ENCODE assay signal across 13 mouse cellular contexts in genomic region chr5:75070132-75070531, GRCm38 (mm10). TPM values are rescaled to one million over a fixed set of nuclear protein-coding genes. Genes with fewer than 3 reads are reported as not detected.
DNase-seq lines count a peak whose midpoint lies in the region; ATAC-seq lines count a peak whose summit lies in the region.
"Had no signal": no experiment of that assay in that cellular context is flagged by ENCODE, and none has a peak within 500 bp of the region (broad histone marks: within the 10 kb centered on the region; RNA-seq: fewer than 3 reads in every experiment).

No protein-coding gene starts in this region.

- DNase-seq in ES-CJ7 (ENCODE audit: low read depth, low spot score) (peak; percentile 64), R1 (ENCODE audit: low read depth, low spot score) (peak; percentile 48)
- DNase-seq in forebrain, embryonic 11.5 days (ENCODE audit: low spot score): peak; percentile 76
- DNase-seq in kidney, postnatal 4 days: no peak
- no peak for DNase-seq in cerebellum, postnatal 25 days
- no peak for DNase-seq in lung, postnatal 14 days
- DNase-seq: adrenal gland, adult 8-10 months; cerebellum, adult 11 months; gastrocnemius, postnatal 36 days had no signal

- H3K36me3 ChIP-seq in forebrain, embryonic 11.5 days (ENCODE audit: control insufficient read depth, insufficient read depth, low read length): no peaks in the 10 kb centered on the region
- H3K36me3 ChIP-seq in limb, embryonic 13.5 days: no peaks in the 10 kb centered on the region
- H3K36me3 ChIP-seq: liver, embryonic 12.5 days had no signal

- peaks cover 26% of the 10 kb centered on the region for H3K4me1 ChIP-seq in forebrain, embryonic 11.5 days (replicated peaks; ENCODE audit: control insufficient read depth, insufficient read depth, low read length)
- peaks cover 28% of the 10 kb centered on the region for H3K4me1 ChIP-seq in limb, embryonic 13.5 days
- H3K4me1 ChIP-seq: liver, embryonic 12.5 days had no signal

- under 1% methylated on average over 13 of the region's 13 CpGs for WGBS in forebrain, embryonic 11.5 days
- WGBS in limb, embryonic 13.5 days: under 1% methylated on average over 13 of the region's 13 CpGs

- H3K27me3 ChIP-seq in forebrain, embryonic 11.5 days (ENCODE audit: control insufficient read depth, insufficient read depth, low read length): peaks cover 82% of the 10 kb centered on the region
- H3K27me3 ChIP-seq in limb, embryonic 13.5 days: peaks cover 94% of the 10 kb centered on the region

- no peaks in the 10 kb centered on the region; the same call in 1 of the 2 replicates for H3K9me3 ChIP-seq in forebrain, embryonic 11.5 days (ENCODE audit: control insufficient read depth, low read length)
- H3K9me3 ChIP-seq in limb, embryonic 13.5 days: peaks cover 5% of the 10 kb centered on the region; the same call in 1 of the 2 replicates
- H3K9me3 ChIP-seq: liver, embryonic 12.5 days had no signal

- ATAC-seq in forebrain, embryonic 11.5 days (replicated peaks; ENCODE audit: low FRiP score): peak; percentile 74
- ATAC-seq in limb, embryonic 13.5 days (ENCODE audit: low FRiP score, low read depth): no peak
- ATAC-seq: liver, embryonic 12.5 days had no signal

- H3K9ac ChIP-seq in forebrain, embryonic 11.5 days (ENCODE audit: low read length): no peak overlapping the region
- H3K9ac ChIP-seq in limb, embryonic 13.5 days: peak overlapping the region; percentile 43; the same call in 1 of the 2 replicates
- H3K9ac ChIP-seq: liver, embryonic 12.5 days had no signal

- peak overlapping the region; percentile 39; the same call in 1 of the 2 replicates for H3K4me2 ChIP-seq in forebrain, embryonic 11.5 days (ENCODE audit: low read depth, low read length, severe bottlenecking)
- H3K4me2 ChIP-seq in limb, embryonic 13.5 days (replicated peaks): peak overlapping the region; percentile 37
- H3K4me2 ChIP-seq: liver, embryonic 12.5 days had no signal

- no peak overlapping the region for H3K4me3 ChIP-seq in forebrain, embryonic 11.5 days (ENCODE audit: low read depth, low read length)
- peak overlapping the region; percentile 3 for H3K4me3 ChIP-seq in limb, embryonic 13.5 days
- H3K4me3 ChIP-seq: liver, embryonic 12.5 days had no signal

- H3K27ac ChIP-seq in forebrain, embryonic 11.5 days (ENCODE audit: low read depth, low read length): peak overlapping the region; percentile 51; the same call in 1 of the 2 replicates
- no peak overlapping the region for H3K27ac ChIP-seq in limb, embryonic 13.5 days
- H3K27ac ChIP-seq: liver, embryonic 12.5 days had no signal

RNA-seq across cellular contexts. Expression of gene Gsx2, which starts 5.3 kb away (rescaled TPM):
- polyA plus RNA-seq in forebrain, embryonic 11.5 days (2014; fragmentation: Nextera tagmentation; extraction: Ambion mirVana): 20.1 and 23.1 TPM in 2 replicates
- not detected in 2 replicates for polyA plus RNA-seq in limb, embryonic 13.5 days (2015; fragmentation: Nextera tagmentation; extraction: Ambion mirVana)
- polyA plus RNA-seq: liver, embryonic 12.5 days; small intestine, adult 2 months; thymus, postnatal 0 days had no signal

RNA-seq across cellular contexts. Expression of gene Chic2, which starts 25.6 kb away (rescaled TPM):
- 42.3 and 53.9 TPM in 2 replicates for polyA plus RNA-seq in forebrain, embryonic 11.5 days (2014; fragmentation: Nextera tagmentation; extraction: Ambion mirVana)
- 30.5 and 35.2 TPM in 2 replicates for polyA plus RNA-seq in limb, embryonic 13.5 days (2015; fragmentation: Nextera tagmentation; extraction: Ambion mirVana)

Comparison
In these comparisons a context has a peak if more than half of its experiments do, and no peak if none do; other contexts are left out.
1. DNase-seq: peak in ES-CJ7 (single experiment), R1 (single experiment) and forebrain, embryonic 11.5 days (single experiment); none in kidney, postnatal 4 days (0 of 2), cerebellum, postnatal 25 days (0 of 2) and lung, postnatal 14 days (single experiment).
2. RNA of gene Gsx2, which starts 5.3 kb away (polyA plus RNA-seq): 20.1 to 23.1 TPM in forebrain, embryonic 11.5 days; not detected in limb, embryonic 13.5 days; every median in the first group is over 10 times any median in the second.